Mouse (Mus musculus): ENCODE data around the gene Apc2. TPM values are rescaled to one million over a fixed set of nuclear protein-coding genes. Genes with fewer than 3 reads are reported as not detected.
A peak's percentile ranks its signal among the peaks of the same experiment; 100 is the strongest.

Apc2 gene
- polyA plus RNA-seq, 1 experiment from 2014 or later = 86.1 TPM

DNA sequence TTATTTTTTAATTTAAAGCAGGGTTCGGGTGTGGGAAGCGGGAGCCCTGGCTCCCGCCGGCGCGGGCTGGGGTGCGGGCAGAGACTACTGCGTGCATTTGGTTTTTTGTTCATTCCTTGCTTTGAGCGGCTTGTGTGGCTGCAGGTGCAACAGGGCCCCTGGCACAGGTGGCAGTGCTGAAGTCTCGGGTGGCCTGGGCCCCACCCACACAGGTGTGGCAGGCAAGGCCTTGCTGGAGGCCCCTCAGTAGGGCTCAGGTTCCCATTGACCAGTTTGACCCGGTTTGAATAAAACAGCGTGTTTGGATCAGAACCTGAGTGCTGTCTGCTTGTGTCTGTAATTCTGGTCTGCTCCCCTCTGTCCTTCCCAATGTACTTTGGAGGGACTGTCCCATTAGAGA is 7.7 kb upstream of the Apc2 start:
- no peaks in the 10 kb centered on the region for H3K27me3 ChIP-seq (ENCODE audit: insufficient read depth, poor library complexity, severe bottlenecking)
- peaks cover 12% of the 10 kb centered on the region for H3K4me1 ChIP-seq (replicated peaks)
- whole genome bisulfite sequencing = 95% methylated on average over 12 of the region's 12 CpGs
- H3K4me3 ChIP-seq = no peak overlapping the region
- no peaks in the 10 kb centered on the region for H3K9me3 ChIP-seq
- peaks cover 67% of the 10 kb centered on the region for H3K36me3 ChIP-seq
- no peak for DNase-seq (ENCODE audit: low spot score)
- H3K27ac ChIP-seq = 0 out of 2 replicates have a peak overlapping the region, but pooled peaks have one; percentile 35

DNA sequence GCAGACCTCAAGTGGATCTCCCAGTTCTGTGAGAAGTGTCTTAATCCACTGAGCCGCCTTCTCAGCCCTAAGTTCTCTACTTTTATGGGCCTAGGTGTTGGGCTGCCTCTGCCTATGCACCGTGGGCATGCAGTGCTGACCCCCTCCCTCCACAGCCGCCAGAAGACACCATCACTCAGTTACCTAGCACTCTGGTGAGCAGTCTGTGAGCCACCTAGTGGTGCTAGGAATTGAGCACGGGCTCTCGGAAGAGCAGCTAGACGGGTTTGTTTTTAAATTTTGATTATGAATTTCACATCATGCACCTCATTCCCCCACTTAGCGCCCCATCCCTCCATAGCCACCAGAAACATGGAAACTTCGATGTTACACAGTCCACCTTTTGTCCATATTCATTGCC is 7.1 kb upstream of the Apc2 start:
- no peak for DNase-seq (ENCODE audit: low spot score)
- 66% methylated on average over 8 of the region's 8 CpGs for WGBS
- Histone ChIP-seq H3K4me1 (replicated peaks) (peaks cover 17% of the 10 kb centered on the region), H3K27ac (no peak overlapping the region), H3K9me3 (no peaks in the 10 kb centered on the region), H3K36me3 (peaks cover 67% of the 10 kb centered on the region), H3K27me3 (ENCODE audit: insufficient read depth, poor library complexity, severe bottlenecking) (no peaks in the 10 kb centered on the region), H3K4me3 (no peak overlapping the region)

DNA sequence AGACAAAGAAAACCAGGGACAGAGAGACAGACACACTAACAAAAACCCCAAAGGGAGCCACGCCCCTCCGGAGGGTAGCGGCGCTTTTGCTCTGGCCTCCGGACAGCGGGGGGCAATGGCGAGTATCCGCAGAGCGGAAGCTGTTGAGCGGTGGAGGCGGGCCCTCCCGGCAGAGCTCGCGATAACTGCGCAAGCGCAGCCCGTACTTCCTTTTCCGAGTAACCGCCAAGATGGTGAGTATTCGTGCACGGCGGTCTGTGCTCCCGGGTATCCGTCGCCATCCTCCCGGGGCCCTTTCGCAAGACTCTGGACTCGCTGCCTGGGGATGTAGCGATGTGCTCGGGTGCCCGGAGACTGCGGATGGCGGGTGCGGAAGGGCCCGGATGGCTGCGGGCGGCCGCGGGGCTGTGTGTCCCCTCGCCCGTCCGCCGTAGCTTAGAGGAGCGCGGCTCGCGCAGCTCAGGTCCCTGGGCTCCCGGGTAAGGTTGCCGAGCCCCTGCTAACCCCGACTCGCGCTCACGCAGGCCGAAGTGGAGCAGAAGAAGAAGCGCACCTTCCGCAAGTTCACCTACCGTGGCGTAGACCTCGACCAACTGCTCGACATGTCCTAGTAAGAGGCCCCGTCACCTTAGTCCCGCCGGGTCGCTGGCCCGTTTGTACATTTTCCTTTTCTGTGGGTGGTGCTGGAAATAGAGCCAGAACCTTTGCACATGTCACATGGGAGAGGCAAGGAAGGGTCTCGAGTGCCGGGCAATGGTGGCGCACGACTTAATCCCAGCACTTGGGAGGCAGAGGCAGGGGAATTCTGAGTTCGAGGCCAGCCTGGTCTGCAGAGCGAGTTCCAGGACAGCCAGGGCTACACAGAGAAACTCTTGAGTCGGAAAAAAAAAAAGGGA is 3.3 kb upstream of the Apc2 start, which contains the start of gene Rps15:
TSS of gene Rps15 (plus strand) at position 203 of the 896 bp plus-strand sequence.
- WGBS = under 1% methylated on average over 72 of the region's 72 CpGs
- H3K4me3 ChIP-seq = peak within 1 kb of the TSS; percentile 88
- H3K4me1 ChIP-seq (replicated peaks) = peaks cover 51% of the 10 kb centered on the region

DNA sequence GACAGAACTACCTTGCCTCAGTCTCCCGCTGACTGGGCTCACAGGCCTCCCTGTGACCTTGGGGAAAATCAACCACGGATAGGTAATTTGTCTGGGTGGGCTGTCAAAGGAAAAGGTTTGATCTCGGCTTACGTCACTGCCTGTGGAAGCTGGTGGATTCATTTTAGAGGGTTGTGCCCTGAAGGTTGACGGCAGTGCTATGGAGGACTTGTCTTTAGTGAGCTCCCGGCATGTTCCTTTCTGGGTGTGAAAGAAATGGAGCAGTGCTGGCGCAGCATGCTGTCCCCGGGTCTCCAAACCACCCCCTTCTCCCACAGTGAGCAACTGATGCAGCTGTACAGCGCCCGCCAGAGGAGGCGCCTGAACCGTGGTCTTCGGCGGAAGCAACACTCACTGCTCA is 2.5 kb upstream of the Apc2 start:
- Histone ChIP-seq H3K36me3 (peaks cover 35% of the 10 kb centered on the region), H3K27ac (peak overlapping the region; percentile 99), H3K4me3 (peak overlapping the region; percentile 88), H3K9me3 (no peaks in the 10 kb centered on the region), H3K4me1 (replicated peaks) (peaks cover 59% of the 10 kb centered on the region), H3K27me3 (ENCODE audit: insufficient read depth, poor library complexity, severe bottlenecking) (peaks cover 18% of the 10 kb centered on the region)
- 34% methylated on average over 14 of the region's 14 CpGs for WGBS
- DNase-seq (ENCODE audit: low spot score) = no peak

More for the DNA sequence above, 3.3 kb upstream of the Apc2 start, which contains the start of gene Rps15:
- Histone ChIP-seq H3K27me3 (ENCODE audit: insufficient read depth, poor library complexity, severe bottlenecking) (peaks cover 10% of the 10 kb centered on the region), H3K36me3 (peaks cover 43% of the 10 kb centered on the region), H3K27ac (peak within 1 kb of the TSS; percentile 99), H3K9me3 (no peaks in the 10 kb centered on the region)
- peak; percentile 97 for DNase-seq (ENCODE audit: low spot score)

DNA sequence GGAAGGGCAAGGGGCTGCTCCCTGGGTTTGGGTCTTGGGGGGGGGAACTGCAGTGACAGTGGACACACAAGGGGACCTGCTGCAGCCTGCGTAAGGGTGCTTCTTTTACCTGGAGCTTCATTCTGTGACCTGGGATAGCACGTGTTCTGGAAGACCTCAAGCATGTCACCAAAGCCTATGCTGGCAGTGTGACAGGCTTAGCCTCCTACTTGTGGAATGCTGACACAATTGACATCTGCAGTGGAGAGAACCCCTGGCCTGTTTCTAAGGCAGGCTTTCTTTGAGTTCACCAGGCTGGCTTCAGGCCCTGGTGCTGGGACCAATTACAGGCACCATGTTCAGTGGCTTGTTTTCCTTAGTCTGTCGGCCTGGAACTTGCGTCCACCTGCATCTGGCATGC is 1.5 kb upstream of the Apc2 start:
- H3K4me1 ChIP-seq (replicated peaks) = peaks cover 69% of the 10 kb centered on the region

DNA sequence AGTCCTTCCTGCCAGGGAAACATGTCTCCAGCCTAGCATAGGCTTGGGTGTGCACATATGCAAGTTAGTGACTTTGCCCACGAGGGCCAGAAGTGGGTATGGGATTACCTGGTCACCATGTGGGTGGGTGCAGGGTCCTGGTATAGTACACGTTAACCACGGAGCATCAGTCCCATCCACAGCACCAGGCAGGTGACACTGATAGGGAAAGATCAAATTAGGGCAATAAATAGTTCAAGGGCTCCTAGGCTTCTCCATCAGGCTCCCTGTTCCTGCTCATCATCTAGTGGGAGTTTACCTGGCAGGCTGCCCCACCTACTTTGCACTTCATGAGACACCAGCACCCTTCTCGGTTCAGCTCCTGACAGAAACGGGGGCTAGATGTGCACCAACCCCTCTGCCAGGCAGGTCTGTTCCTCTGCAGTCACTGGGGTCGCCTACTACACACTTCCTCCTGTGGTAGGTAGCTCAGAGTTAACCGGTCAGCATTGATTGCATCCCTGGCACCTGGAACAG is 931 bp upstream of the Apc2 start:
- peaks cover 34% of the 10 kb centered on the region for H3K27me3 ChIP-seq (ENCODE audit: insufficient read depth, poor library complexity, severe bottlenecking)
- 47% methylated on average over 7 of the region's 7 CpGs for WGBS
- H3K36me3 ChIP-seq = peaks cover 21% of the 10 kb centered on the region
- no peak for DNase-seq (ENCODE audit: low spot score)
- H3K4me1 ChIP-seq (replicated peaks) = peaks cover 74% of the 10 kb centered on the region
- peak overlapping the region; percentile 35 for H3K27ac ChIP-seq
- peak overlapping the region; percentile 88; the same call in 1 of the 2 replicates for H3K4me3 ChIP-seq
- no peaks in the 10 kb centered on the region for H3K9me3 ChIP-seq

More for the DNA sequence above, 1.5 kb upstream of the Apc2 start:
- peaks cover 25% of the 10 kb centered on the region for H3K36me3 ChIP-seq
- 76% methylated on average over 4 of the region's 4 CpGs for WGBS
- H3K27ac ChIP-seq = no peak overlapping the region; the same call in 1 of the 2 replicates
- H3K27me3 ChIP-seq (ENCODE audit: insufficient read depth, poor library complexity, severe bottlenecking) = peaks cover 28% of the 10 kb centered on the region
- DNase-seq (ENCODE audit: low spot score) = no peak
- peak overlapping the region; percentile 88 for H3K4me3 ChIP-seq
- no peaks in the 10 kb centered on the region for H3K9me3 ChIP-seq

DNA sequence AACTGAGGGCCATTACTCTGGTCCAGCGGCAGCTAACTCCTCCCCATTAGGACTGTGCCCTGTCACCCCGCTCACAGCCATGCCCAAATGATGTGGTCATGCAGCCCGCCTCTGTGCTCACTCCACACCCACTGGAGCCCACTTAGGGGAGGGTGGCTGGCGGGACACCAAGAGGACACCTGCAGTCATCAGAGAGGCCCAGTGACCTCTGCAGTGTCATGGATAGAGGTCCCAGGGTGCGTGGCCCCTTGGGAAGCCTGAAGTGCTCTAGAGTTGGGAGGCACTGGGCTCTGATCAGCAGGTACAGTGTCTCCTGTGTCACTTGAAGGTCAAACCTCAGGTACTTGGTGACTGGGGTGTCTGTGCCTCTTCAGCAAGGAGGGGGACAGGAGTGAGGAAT is 1.0 kb downstream of the Apc2 start:
- peaks cover 53% of the 10 kb centered on the region for H3K27me3 ChIP-seq (ENCODE audit: insufficient read depth, poor library complexity, severe bottlenecking)
- H3K4me1 ChIP-seq (replicated peaks) = peaks cover 92% of the 10 kb centered on the region
- no peaks in the 10 kb centered on the region for H3K9me3 ChIP-seq
- no peak for DNase-seq (ENCODE audit: low spot score)
- H3K27ac ChIP-seq = peak overlapping the region; percentile 96
- 82% methylated on average over 5 of the region's 5 CpGs for WGBS
- H3K36me3 ChIP-seq = peaks cover 21% of the 10 kb centered on the region
- peak overlapping the region; percentile 88 for H3K4me3 ChIP-seq

DNA sequence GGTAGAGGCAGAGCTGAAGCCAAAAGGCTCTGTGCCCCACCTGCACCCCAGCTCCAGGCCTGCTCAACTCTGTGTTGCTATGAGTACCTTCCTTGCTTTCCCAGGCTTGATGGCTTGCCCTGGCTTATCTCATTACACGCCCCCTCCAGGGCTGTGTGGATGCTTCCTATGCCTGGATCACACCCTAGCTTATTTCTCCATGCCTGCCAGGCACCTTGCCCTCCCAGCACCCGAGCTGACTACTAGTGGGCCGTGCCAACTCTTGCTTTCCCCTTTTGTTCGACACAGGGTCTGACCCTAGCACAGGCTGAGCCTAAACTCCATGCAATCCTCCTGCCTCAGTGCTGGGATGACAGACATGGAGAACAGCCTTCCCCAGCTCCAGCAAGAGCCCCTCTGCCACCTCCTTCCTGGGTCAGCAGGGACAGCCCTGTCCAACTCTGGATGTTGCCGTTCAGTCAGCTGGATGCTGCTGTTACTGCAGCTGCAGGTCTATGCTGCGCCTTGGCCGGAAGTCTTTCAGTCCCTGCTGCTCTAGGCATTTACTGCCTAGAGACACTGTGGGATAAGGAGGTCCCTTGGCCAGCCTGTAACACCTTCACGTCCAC is 1.9 kb downstream of the Apc2 start:
- peak overlapping the region; percentile 96 for H3K27ac ChIP-seq
- H3K4me1 ChIP-seq (replicated peaks) = peaks cover 96% of the 10 kb centered on the region
- peak overlapping the region; percentile 88; the same call in 1 of the 2 replicates for H3K4me3 ChIP-seq
- DNase-seq (ENCODE audit: low spot score) = no peak
- 74% methylated on average over 8 of the region's 8 CpGs for WGBS
- H3K9me3 ChIP-seq = no peaks in the 10 kb centered on the region
- H3K27me3 ChIP-seq (ENCODE audit: insufficient read depth, poor library complexity, severe bottlenecking) = peaks cover 61% of the 10 kb centered on the region
- peaks cover 28% of the 10 kb centered on the region for H3K36me3 ChIP-seq

DNA sequence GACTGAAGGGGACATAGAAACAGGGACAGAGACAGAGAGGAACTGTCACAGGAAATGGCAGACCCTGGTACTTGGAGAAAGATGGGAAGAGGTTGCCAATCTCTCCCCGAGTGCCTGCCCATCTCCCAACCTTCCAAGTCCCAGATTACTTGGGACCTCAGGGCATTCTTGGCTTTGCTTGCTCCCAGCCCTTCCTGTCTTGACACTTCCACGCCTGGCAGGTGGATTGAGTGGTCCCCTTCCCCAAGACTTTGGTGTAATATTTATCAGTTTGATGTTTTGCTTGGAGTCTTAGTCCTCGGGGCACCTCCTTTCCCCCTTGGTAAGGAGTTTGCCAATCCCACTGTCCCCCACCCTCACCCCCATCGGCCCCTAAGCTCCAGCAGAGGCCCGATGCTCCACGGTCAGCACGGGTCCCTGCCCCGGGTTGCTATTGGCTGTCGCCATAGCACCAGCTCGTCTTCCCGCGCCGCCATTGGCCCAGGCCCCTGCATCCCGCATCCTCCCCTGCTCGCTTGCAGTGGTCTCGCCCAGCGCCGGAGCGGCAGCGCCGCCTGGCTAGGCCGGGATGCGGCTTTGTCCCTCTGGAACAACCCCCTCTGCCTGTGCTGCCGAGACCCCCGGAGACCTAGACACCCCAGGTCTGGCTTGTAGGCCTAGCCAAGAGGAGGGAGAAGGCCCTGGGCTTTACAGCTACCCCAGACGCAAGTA is 2.9 kb downstream of the Apc2 start:
- Histone ChIP-seq H3K4me3 (peak overlapping the region; percentile 68), H3K36me3 (peaks cover 30% of the 10 kb centered on the region), H3K4me1 (replicated peaks) (peaks cover 93% of the 10 kb centered on the region), H3K9me3 (no peaks in the 10 kb centered on the region), H3K27me3 (ENCODE audit: insufficient read depth, poor library complexity, severe bottlenecking) (peaks cover 66% of the 10 kb centered on the region), H3K27ac (peak overlapping the region; percentile 96)
- DNase-seq (ENCODE audit: low spot score) = peak; percentile 93
- 4% methylated on average over 26 of the region's 26 CpGs for WGBS

DNA sequence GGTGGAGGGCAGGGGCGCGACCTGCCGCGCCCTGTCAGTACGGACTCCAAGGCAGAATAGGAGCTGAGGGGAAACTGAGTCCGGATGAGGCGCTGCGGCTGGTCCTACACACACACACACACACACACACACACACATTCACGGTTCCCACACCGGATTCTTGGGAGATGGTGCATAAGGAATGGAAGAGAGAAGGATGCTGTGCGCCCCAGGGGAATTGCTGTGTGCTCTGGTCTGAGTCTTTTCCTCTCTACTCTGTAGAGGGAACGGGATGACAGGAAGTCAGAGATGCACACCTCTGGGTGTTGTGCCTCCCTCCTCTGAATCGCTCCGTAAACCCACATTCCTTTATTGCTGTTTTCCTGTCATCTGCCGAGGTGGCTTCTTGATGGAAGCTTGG is 3.5 kb downstream of the Apc2 start:
- no peak for DNase-seq (ENCODE audit: low spot score)
- peaks cover 88% of the 10 kb centered on the region for H3K4me1 ChIP-seq (replicated peaks)
- H3K36me3 ChIP-seq = peaks cover 28% of the 10 kb centered on the region
- no peaks in the 10 kb centered on the region for H3K9me3 ChIP-seq
- 6% methylated on average over 15 of the region's 15 CpGs for WGBS
- peak overlapping the region; percentile 68 for H3K4me3 ChIP-seq
- H3K27me3 ChIP-seq (ENCODE audit: insufficient read depth, poor library complexity, severe bottlenecking) = peaks cover 71% of the 10 kb centered on the region
- peak overlapping the region; percentile 96 for H3K27ac ChIP-seq

DNA sequence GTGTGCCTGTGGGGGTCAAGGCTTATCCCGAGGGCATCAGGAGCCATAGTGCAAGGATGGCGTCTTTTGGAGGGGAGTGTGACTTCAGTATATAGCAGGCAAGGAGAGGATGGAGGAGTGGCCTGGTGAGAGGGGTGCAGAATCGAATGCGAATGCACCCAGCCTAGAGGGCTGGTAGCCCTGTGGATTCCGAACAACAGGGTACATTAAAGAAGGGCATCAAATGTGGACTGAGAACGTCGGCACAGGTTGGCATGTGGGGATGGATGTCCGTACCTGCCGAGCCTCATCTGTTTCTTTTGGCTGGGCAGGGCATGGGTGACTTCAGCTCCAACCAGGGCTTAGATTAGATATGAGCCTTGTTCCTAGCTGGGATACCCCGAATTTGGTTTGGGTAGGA is 4.0 kb downstream of the Apc2 start:
- no peak for DNase-seq (ENCODE audit: low spot score)
- Histone ChIP-seq H3K9me3 (no peaks in the 10 kb centered on the region), H3K27me3 (ENCODE audit: insufficient read depth, poor library complexity, severe bottlenecking) (peaks cover 76% of the 10 kb centered on the region), H3K36me3 (peaks cover 28% of the 10 kb centered on the region), H3K4me3 (peak overlapping the region; percentile 68), H3K27ac (peak overlapping the region; percentile 96), H3K4me1 (replicated peaks) (peaks cover 87% of the 10 kb centered on the region)
- 44% methylated on average over 10 of the region's 10 CpGs for WGBS

DNA sequence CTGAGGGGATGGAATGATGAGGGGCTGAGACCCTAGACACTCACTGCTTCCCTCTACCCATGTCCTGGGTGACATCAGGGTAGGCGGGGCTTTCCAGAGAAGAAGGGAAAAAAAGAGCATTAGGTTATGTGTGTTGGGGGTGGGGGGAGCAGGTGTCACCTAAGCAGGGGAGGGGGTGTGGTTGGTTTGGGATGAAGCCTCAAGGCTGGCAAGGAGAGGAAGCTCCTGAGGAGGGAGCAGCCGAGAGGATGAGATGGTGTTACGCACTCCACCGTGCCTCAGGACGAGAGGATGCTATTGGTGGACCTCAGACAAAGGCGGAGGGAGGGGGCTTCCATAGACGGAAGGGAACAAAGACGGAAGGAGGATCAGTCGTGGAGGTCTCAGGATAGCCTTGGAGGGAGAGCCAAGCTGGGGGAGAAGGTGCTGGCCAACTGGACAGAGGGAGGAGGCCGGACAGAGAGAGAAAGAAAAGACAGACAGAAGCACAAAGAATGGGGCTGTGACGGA is 5.0 kb downstream of the Apc2 start:
- Histone ChIP-seq H3K4me3 (peak overlapping the region; percentile 68), H3K4me1 (replicated peaks) (peaks cover 81% of the 10 kb centered on the region), H3K27me3 (ENCODE audit: insufficient read depth, poor library complexity, severe bottlenecking) (peaks cover 84% of the 10 kb centered on the region), H3K36me3 (peaks cover 33% of the 10 kb centered on the region), H3K9me3 (no peaks in the 10 kb centered on the region), H3K27ac (peak overlapping the region; percentile 96)
- peak; percentile 69 for DNase-seq (ENCODE audit: low spot score)
- WGBS = 11% methylated on average over 11 of the region's 11 CpGs
